Mouse (Mus musculus) NIH3T3 (cell line): ENCODE results near the gene Pou2f1.
A peak's percentile ranks its signal among the peaks of the same experiment; 100 is the strongest.

Source experiments
- DNase-seq: peaks from one replicate; pipeline ENCODE4 v3.0.0-alpha.2; 2012; ENCODE audit warnings: low read depth

The Pou2f1 gene

GRCm38 (mm10) chr1:166002520-166003155 lies at the start of gene Pou2f1:
Pou2f1 (minus strand) TSS chr1:166002678.
- peak; percentile 100 for DNase-seq

DNA sequence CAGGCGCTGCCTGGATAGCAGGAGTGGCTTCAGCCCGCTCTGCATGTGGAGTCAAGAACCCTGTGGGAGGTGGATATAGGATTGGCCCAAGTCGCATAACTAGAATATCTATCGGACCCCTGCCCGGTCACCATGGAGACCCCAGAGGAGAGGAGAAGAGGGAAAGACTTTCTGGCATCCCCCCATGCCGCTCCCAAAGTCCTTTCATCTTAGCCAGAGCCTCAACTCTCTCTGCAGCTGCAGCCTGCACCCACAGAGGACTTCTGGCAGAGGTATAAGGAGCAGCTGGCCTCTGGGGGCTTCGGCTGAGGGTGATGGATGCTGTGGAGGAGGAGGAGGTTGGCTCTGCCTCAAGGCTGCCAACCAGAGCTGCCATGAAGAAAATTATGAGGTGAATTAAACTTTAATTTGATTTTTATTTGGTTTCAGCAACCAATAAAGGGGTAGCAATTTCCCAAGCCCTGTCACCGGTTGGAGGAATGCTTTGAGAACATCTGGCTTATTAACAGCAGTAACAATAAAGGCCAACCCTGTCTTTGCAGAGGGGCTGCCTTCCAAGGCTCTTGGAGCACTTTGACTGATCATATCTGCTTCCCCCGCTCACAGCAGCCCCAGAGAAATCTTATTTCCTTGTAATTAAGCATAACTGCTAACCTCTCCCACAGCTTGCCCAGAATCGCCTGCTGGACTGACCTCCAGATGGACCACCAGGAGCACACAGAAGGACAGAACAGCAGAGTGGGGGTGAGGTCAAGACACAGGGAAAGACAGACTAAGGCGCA lies 46.8 kb upstream of the Pou2f1 start:
- no peak for DNase-seq

- peak; percentile 58 for DNase-seq
These were observed 45.9 kb upstream of the Pou2f1 start for GRCm38 (mm10) chr1:166048230-166048911.

DNA sequence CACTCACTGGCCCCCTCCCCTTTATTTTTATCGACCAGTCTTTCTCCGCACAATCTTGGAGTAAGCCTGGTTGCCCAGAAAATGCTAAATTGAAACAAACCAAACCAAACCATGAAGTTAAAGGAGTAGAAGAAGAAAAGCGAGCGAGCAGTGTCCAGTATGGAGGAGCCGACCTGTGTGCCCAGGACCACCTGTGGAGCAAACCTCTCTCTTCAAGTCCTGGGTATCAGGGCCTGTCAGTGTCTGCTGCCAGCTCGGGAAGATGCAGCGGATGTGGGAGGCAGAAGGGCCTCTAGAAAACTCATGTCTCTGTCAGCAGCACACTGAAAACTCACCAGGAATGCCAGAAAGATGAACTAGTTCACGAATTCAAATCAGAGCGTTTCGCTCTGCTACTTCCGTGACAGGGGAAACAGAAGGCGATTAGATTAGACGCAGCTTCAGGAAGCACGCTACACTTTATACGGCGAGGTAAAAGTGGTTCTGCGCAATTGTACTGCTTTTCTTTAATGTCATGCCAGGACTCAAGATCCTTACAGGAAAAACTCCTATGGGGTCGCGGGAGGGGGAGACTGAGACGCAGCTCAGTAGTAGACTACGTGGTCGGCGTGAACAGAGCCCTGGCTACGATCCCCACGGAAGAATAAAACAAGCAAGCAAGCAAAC lies 45.2 kb upstream of the Pou2f1 start:
- no peak for DNase-seq

DNA sequence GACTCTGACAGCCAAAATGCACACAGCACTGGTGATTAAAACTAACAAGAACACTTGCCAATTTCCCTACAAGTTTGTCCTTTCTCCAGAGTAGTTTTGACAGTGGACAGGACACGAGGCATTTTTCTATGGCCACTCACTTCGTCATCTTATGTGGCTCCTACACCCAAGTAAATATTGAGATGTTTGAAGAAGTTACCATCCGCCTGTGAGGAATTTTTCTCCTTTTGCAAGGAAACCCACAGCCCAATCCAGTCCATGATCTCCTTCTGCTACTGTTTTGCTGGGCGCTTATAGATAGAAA lies 43.4 kb upstream of the Pou2f1 start:
- DNase-seq = no peak

DNA sequence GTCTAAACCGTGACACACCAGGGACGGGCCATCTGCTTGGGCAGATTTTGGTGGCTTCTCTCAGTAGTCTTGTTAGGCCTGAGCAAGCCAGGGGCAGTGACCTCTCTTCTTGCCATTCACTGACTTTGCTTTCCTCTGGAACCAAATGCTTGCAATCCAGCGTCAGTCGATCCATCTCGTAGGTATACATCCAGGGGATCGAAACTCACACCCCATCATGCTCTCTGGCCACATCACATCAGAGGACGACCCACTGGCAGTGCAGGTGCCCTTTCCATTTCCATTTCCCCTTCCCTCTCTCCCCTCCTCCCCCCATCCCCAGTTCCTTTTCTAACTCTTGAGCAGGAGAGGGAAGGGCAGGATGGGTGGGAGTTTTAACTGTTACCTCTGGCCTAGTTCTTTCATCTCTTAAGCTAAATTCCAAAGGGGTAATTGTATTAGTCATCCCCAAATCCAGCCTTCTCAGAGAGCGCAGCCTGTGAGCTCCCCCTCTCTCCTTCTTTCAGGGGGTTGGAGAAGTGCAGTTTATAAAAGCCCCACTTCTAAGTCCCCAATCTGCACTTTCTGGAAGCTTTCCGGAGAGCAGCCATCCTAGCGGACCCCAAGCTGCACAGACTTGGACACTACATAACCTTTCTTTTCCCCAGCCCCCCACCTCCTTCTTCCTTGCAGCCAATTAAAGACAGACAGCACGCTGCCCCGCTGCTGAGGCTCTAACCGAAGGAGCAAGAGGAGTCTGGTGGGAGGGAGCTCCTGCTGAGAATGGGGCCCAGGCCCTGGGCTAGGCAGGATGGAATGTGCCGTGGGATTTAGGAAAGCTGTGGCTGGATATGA lies 42.8 kb upstream of the Pou2f1 start:
- DNase-seq = peak; percentile 70

GRCm38 (mm10) chr1:166043451-166044149 lies 41.1 kb upstream of the Pou2f1 start:
- peak; percentile 71 for DNase-seq

DNA sequence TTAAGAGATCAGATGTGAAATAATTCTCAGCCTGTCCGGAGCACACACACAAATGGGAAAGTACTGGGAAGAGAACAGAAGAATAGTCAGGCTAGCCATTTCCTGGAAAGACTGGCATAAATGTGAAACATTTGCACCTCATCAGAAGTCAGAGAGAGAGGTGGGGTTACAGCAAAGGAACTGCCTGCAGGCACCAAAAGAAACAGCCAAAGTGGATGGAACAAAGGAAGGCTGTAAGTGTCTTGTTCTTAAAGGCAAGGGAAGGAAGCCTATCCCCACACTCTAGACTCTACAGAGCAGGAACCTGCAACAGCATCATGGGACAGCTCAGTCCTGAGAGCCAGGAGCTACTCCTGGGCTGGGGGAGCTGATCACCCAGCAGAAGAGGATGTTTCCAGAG lies 39.0 kb upstream of the Pou2f1 start:
- DNase-seq = no peak

- DNase-seq = no peak
These were observed 36.4 kb upstream of the Pou2f1 start for GRCm38 (mm10) chr1:166038731-166039332.

DNA sequence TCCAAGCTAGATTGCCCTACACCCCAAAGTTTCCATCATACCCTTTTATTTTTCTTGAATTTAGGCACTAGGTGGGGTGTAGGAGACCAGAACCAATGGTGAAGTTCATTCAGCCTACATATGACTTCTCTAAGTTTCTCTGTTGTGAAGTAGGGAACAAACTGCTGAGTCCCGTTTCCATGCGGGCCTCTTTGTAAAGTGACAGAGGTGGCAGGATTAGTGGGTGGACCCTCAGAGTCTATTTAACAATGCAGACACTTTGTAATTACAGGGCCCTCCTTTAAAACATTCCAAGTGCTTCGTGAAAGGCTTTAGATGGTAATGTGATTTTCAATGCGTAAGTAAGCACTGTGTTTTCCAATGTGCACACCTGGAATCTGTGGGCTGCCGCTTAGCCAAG lies 32.6 kb upstream of the Pou2f1 start:
- DNase-seq = no peak

- no peak for DNase-seq
These were observed 29.4 kb upstream of the Pou2f1 start for GRCm38 (mm10) chr1:166031673-166032547.

DNA sequence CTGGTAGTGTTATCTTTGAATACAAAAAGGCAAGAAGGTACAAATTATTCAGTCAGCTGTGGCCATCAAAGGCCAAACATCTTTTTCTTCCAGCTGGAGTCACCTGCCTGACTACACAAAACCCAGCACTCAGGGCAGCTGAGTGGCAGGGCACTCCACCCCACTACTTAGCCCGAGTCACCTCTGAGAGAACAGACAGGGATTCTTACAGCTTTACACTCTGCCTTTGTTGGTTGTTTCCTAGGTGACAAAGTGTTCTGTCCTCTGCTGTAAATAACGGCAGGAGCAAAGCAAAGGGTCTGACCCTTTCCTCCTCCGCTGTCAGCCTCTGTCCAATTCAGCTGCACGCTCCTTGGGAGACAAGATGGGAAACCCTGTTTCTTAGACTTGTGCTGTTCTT lies 21.5 kb upstream of the Pou2f1 start:
- DNase-seq = no peak

- DNase-seq = no peak
These were observed 14.7 kb upstream of the Pou2f1 start for GRCm38 (mm10) chr1:166017203-166017602.

- no peak for DNase-seq
These were observed 13.8 kb upstream of the Pou2f1 start for GRCm38 (mm10) chr1:166016306-166016705.

DNA sequence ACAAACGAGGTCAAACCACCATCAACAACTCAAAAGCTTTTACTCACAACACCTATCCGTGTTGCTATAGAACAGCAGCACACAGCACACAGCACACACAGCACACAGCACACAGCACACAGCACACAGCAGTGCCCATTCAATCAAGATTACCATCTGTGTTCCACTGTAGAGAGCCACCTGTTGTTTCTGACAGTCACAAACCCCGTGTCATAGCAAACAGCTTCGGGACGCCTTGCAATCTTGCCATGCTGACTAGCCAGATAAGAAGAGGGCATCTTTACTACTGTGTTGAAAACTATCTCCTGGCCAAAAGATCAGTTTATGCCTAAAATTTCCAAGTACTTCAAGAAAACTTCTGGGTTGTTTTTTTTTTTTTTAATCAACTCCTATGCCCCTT lies 12.1 kb upstream of the Pou2f1 start:
- DNase-seq = no peak

GRCm38 (mm10) chr1:166010106-166010505 lies 7.6 kb upstream of the Pou2f1 start:
- no peak for DNase-seq

- no peak for DNase-seq
These were observed 6.3 kb upstream of the Pou2f1 start for GRCm38 (mm10) chr1:166008634-166009350.

DNA sequence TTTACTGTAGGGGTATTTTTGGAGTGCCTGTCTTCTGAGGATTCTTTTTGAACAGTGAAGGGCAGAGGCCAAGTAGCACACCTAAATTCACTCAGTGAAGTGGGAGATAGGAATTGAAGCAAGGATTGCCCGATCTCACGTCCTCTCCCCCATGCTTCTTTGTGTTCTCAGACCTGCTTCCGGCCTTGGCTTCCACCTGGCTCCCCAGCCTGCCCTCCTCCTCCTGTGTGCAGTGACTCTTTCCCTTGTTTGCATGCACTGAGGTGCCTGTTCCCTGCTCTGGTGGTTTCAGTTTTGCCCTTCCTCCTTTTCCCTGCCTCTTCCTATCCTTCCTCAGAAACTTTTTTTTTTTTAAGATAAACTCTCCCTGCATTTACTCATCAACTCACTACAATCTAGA lies 4.5 kb upstream of the Pou2f1 start:
- DNase-seq = no peak
